Mouse (Mus musculus) MEL (cell line): ENCODE data around the gene Myrf. TPM values are rescaled to one million over a fixed set of nuclear protein-coding genes. Genes with fewer than 3 reads are reported as not detected.

Experiments
- DNase-seq: peaks from one replicate; pipeline ENCODE4 v3.0.0; 2011; ENCODE audit warnings: low read depth, low spot score
- H3K27ac ChIP-seq: 2 replicates; pipeline ENCODE4 v1.5.1; 2012; ENCODE audit warnings: low read depth, mild to moderate bottlenecking, control low read depth, low read length, moderate library complexity; ENCODE audit not compliant: control insufficient read depth
- H3K27me3 ChIP-seq, 2 experiments: fragments of 150-350 bp in 1 of 2; sonication (generic) in 1 of 2; 2 replicates each; pipeline ENCODE4 v1.6.1; 2012; ENCODE audit warnings: low read length in 2 of 2, mild to moderate bottlenecking in 2 of 2, improper control_type of control experiment in 1 of 2, moderate library complexity in 1 of 2; ENCODE audit not compliant: insufficient read depth in 2 of 2, control insufficient read depth in 1 of 2
- H3K36me3 ChIP-seq, 2 experiments: 2 replicates each; pipeline ENCODE4 v1.6.1; 2012 to 2014; ENCODE audit warnings: low read length in 2 of 2, improper control_type of control experiment in 1 of 2, inconsistent platforms in 1 of 2, mild to moderate bottlenecking in 1 of 2; ENCODE audit not compliant: insufficient read depth in 2 of 2, control insufficient read depth in 1 of 2
- H3K4me1 ChIP-seq, 2 experiments: fragments of 150-350 bp in 1 of 2; sonication (generic) in 1 of 2; 2 replicates each; pipeline ENCODE4 v1.6.1; 2012; ENCODE audit warnings: low read length in 2 of 2, improper control_type of control experiment in 1 of 2, mild to moderate bottlenecking in 1 of 2; ENCODE audit not compliant: insufficient read depth in 2 of 2, control insufficient read depth in 1 of 2
- H3K4me3 ChIP-seq, 2 experiments: fragments of 150-350 bp in 1 of 2; sonication (generic) in 1 of 2; 2 replicates each; pipeline ENCODE4 v1.5.1; 2012; ENCODE audit warnings: low read depth in 2 of 2, low read length in 2 of 2, mild to moderate bottlenecking in 2 of 2, moderate library complexity in 2 of 2, control low read depth in 1 of 2, improper control_type of control experiment in 1 of 2; ENCODE audit not compliant: control insufficient read depth in 1 of 2, insufficient read depth in 1 of 2
- H3K79me2 ChIP-seq: 2 replicates; pipeline ENCODE4 v1.6.1; 2012; ENCODE audit warnings: mild to moderate bottlenecking, low read length, moderate library complexity; ENCODE audit not compliant: control insufficient read depth, poor library complexity, insufficient read depth
- H3K9ac ChIP-seq: 2 replicates; pipeline ENCODE4 v1.6.1; 2012; ENCODE audit warnings: low read depth, mild to moderate bottlenecking, control low read depth, low read length, moderate library complexity; ENCODE audit not compliant: control insufficient read depth, poor library complexity, severe bottlenecking
- H3K9me3 ChIP-seq: fragments of 150-350 bp; sonication (generic); replicated peaks from 2 replicates; pipeline ENCODE4 v1.6.1; 2012; ENCODE audit warnings: mild to moderate bottlenecking, low read length, improper control_type of control experiment, moderate library complexity; ENCODE audit not compliant: insufficient read depth
- BHLHE40 ChIP-seq: IDR thresholded peaks from 2 replicates; pipeline ENCODE4 v1.6.1; 2012; ENCODE audit warnings: low read depth, mild to moderate bottlenecking, inconsistent platforms, low read length, improper control_type of control experiment, borderline replicate concordance
- CHD1 ChIP-seq: IDR thresholded peaks from 2 replicates; pipeline ENCODE4 v1.6.1; 2012; ENCODE audit warnings: low read depth, mild to moderate bottlenecking, inconsistent platforms, low read length, improper control_type of control experiment
- CTCF ChIP-seq, 3 experiments: IDR thresholded peaks in 2 of 3; conservative IDR thresholded peaks in 1 of 3; 2 replicates each; pipeline ENCODE4 v1.5.1; 2011 to 2012; ENCODE audit warnings: low read length in 3 of 3, low read depth in 2 of 3, mild to moderate bottlenecking in 2 of 3, improper control_type of control experiment in 1 of 3, inconsistent platforms in 1 of 3, mixed read lengths in 1 of 3, moderate library complexity in 1 of 3; ENCODE audit not compliant: control insufficient read depth in 1 of 3, insufficient read depth in 1 of 3, poor library complexity in 1 of 3, severe bottlenecking in 1 of 3
- E2F4 ChIP-seq: IDR thresholded peaks from 2 replicates; pipeline ENCODE4 v1.6.1; 2011; ENCODE audit warnings: low read depth, low read length, improper control_type of control experiment, borderline replicate concordance
- ELF1 ChIP-seq: IDR thresholded peaks from 2 replicates; pipeline ENCODE4 v1.6.1; 2014; ENCODE audit warnings: low read depth, mild to moderate bottlenecking, inconsistent platforms, low read length, improper control_type of control experiment, moderate library complexity
- EP300 ChIP-seq, 2 experiments: IDR thresholded peaks; 2 replicates each; pipeline ENCODE4 v1.6.1; 2011; ENCODE audit warnings: improper control_type of control experiment in 2 of 2, low read length in 2 of 2, low read depth in 1 of 2, mild to moderate bottlenecking in 1 of 2
- ETS1 ChIP-seq: IDR thresholded peaks from 2 replicates; pipeline ENCODE4 v1.6.1; 2012; ENCODE audit warnings: low read depth, mild to moderate bottlenecking, inconsistent platforms, low read length, improper control_type of control experiment, moderate library complexity
- GABPA ChIP-seq: IDR thresholded peaks from 2 replicates; pipeline ENCODE4 v1.6.1; 2012; ENCODE audit warnings: low read depth, mild to moderate bottlenecking, inconsistent platforms, low read length, improper control_type of control experiment, moderate library complexity
- HCFC1 ChIP-seq: IDR thresholded peaks from 2 replicates; pipeline ENCODE4 v1.6.1; 2012; ENCODE audit warnings: low read depth, mild to moderate bottlenecking, inconsistent platforms, low read length, improper control_type of control experiment, moderate library complexity
- JUND ChIP-seq: IDR thresholded peaks from 2 replicates; pipeline ENCODE4 v1.6.1; 2011; ENCODE audit warnings: low read depth, mild to moderate bottlenecking, improper control_type of control experiment, low read length
- MAX ChIP-seq: IDR thresholded peaks from 2 replicates; pipeline ENCODE4 v1.6.1; 2011; ENCODE audit warnings: low read length, improper control_type of control experiment
- MAZ ChIP-seq: IDR thresholded peaks from 2 replicates; pipeline ENCODE4 v1.6.1; 2012; ENCODE audit warnings: low read depth, mild to moderate bottlenecking, inconsistent platforms, low read length, improper control_type of control experiment
- MEF2A ChIP-seq: IDR thresholded peaks from 2 replicates; pipeline ENCODE4 v1.6.1; 2014; ENCODE audit warnings: low read depth, mild to moderate bottlenecking, inconsistent platforms, low read length, improper control_type of control experiment; ENCODE audit not compliant: poor library complexity, insufficient replicate concordance, severe bottlenecking; ENCODE audit errors: extremely low read depth
- MXI1 ChIP-seq: IDR thresholded peaks from 2 replicates; pipeline ENCODE4 v1.6.1; 2011; ENCODE audit warnings: mild to moderate bottlenecking, low read depth, low read length, improper control_type of control experiment
- MYB ChIP-seq: IDR thresholded peaks from 2 replicates; pipeline ENCODE4 v1.6.1; 2011; ENCODE audit warnings: mild to moderate bottlenecking, low read depth, low read length, improper control_type of control experiment
- MYC ChIP-seq: IDR thresholded peaks from 2 replicates; pipeline ENCODE4 v1.6.1; 2011; ENCODE audit warnings: low read depth, mild to moderate bottlenecking, low read length, improper control_type of control experiment, moderate library complexity
- NELFE ChIP-seq: IDR thresholded peaks from 2 replicates; pipeline ENCODE4 v1.6.1; 2011; ENCODE audit warnings: low read depth, low read length, improper control_type of control experiment
- NRF1 ChIP-seq: IDR thresholded peaks from 2 replicates; pipeline ENCODE4 v1.6.1; 2014; ENCODE audit warnings: low read depth, mild to moderate bottlenecking, inconsistent platforms, low read length, improper control_type of control experiment, moderate library complexity; ENCODE audit not compliant: poor library complexity, insufficient read depth, severe bottlenecking
- POLR2A ChIP-seq, 2 experiments: IDR thresholded peaks; 2 replicates each; pipeline ENCODE4 v1.6.1; 2011 to 2012; ENCODE audit warnings: low read length in 2 of 2, mild to moderate bottlenecking in 2 of 2, control low read depth in 1 of 2, improper control_type of control experiment in 1 of 2, low read depth in 1 of 2, moderate library complexity in 1 of 2; ENCODE audit not compliant: control insufficient read depth in 1 of 2, insufficient read depth in 1 of 2, poor library complexity in 1 of 2
- RAD21 ChIP-seq: IDR thresholded peaks from 2 replicates; pipeline ENCODE4 v1.6.1; 2011; ENCODE audit warnings: mild to moderate bottlenecking, low read depth, low read length, improper control_type of control experiment
- SIN3A ChIP-seq: IDR thresholded peaks from 2 replicates; pipeline ENCODE4 v1.6.1; 2012; ENCODE audit warnings: low read length, improper control_type of control experiment, inconsistent platforms
- SMC3 ChIP-seq: IDR thresholded peaks from 2 replicates; pipeline ENCODE4 v1.6.1; 2011; ENCODE audit warnings: low read depth, low read length, improper control_type of control experiment
- TAL1 ChIP-seq: IDR thresholded peaks from 2 replicates; pipeline ENCODE4 v1.6.1; 2012; ENCODE audit warnings: mild to moderate bottlenecking, inconsistent platforms, low read length, moderate library complexity, mixed read lengths
- TBP ChIP-seq: IDR thresholded peaks from 2 replicates; pipeline ENCODE4 v1.8.0; 2011; ENCODE audit warnings: low read depth, low read length, improper control_type of control experiment
- USF1 ChIP-seq: IDR thresholded peaks from 2 replicates; pipeline ENCODE4 v1.6.1; 2014; ENCODE audit warnings: low read depth, mild to moderate bottlenecking, inconsistent platforms, low read length, improper control_type of control experiment, moderate library complexity
- USF2 ChIP-seq, 2 experiments: IDR thresholded peaks; 2 replicates each; pipeline ENCODE4 v1.6.1; 2011 to 2012; ENCODE audit warnings: improper control_type of control experiment in 2 of 2, low read length in 2 of 2, borderline replicate concordance in 1 of 2, inconsistent platforms in 1 of 2, low read depth in 1 of 2, mild to moderate bottlenecking in 1 of 2; ENCODE audit not compliant: insufficient read depth in 1 of 2
- ZKSCAN1 ChIP-seq: IDR thresholded peaks from 2 replicates; pipeline ENCODE4 v1.6.1; 2012; ENCODE audit warnings: low read depth, mild to moderate bottlenecking, inconsistent platforms, low read length, improper control_type of control experiment, moderate library complexity
- ZMIZ1 ChIP-seq: IDR thresholded peaks from 2 replicates; pipeline ENCODE4 v1.6.1; 2012; ENCODE audit warnings: low read depth, mild to moderate bottlenecking, inconsistent platforms, low read length, improper control_type of control experiment, moderate library complexity
- ZNF384 ChIP-seq: IDR thresholded peaks from 2 replicates; pipeline ENCODE4 v1.6.1; 2012; ENCODE audit warnings: low read depth, mild to moderate bottlenecking, inconsistent platforms, low read length, improper control_type of control experiment
- polyA plus RNA-seq, 2 experiments: library from polyadenylated mRNA; stranded (reverse) in 1 of 2; unstranded in 1 of 2; fragments of >175 nt in 1 of 2; fragments of >200 nt in 1 of 2; gene quantifications; 2 replicates each; pipeline versions ENCODE4 v1.2.1 to v1.2.4; 2012; ENCODE audit warnings: low replicate concordance in 2 of 2, low read depth in 1 of 2; ENCODE audit not compliant: insufficient read length in 2 of 2, insufficient read depth in 1 of 2, missing spikeins in 1 of 2
- total RNA-seq: library from RNA; depleted of rRNA; stranded (reverse); fragments of 300-350 nt; gene quantifications from 2 replicates; pipeline ENCODE4 v1.2.3, GENCODE M21; 2012

Gene Myrf
- total and polyA plus RNA-seq, 3 experiments: 0.23 to 2.7 TPM; not detected in 1

GRCm38 (mm10) chr19:10182142-10182541, 58.4 kb downstream of the Myrf start:
- TF ChIP-seq USF1 (peak; percentile 96), JUND (no peak), ZNF384 (no peak), NELFE (peak; percentile 48), MYC (peak; percentile 62; the same call in 1 of the 2 replicates), MAZ (no peak), BHLHE40 (peak; percentile 78; the same call in 1 of the 2 replicates), ZKSCAN1 (no peak), NRF1 (no peak), MXI1 (no peak; the same call in 1 of the 2 replicates), E2F4 (no peak), USF2 (IDR thresholded peaks at IDR 0.05; ENCODE audit: borderline replicate concordance in 1 of 2, insufficient read depth in 1 of 2, low read depth in 1 of 2, low read length in 2 of 2) (peak; percentile 62 to 82), MEF2A (no peak), GABPA (no peak), ETS1 (0 out of 2 replicates have a peak, but pooled peaks have one; percentile 18), SIN3A (peak; percentile 84), CTCF (IDR thresholded peaks at IDR 0.05 in 2 of 3, conservative IDR thresholded peaks at IDR 0.05 in 1 of 3; ENCODE audit: control insufficient read depth in 1 of 3, insufficient read depth in 1 of 3, low read depth in 2 of 3, low read length in 3 of 3, poor library complexity in 1 of 3, severe bottlenecking in 1 of 3) (no peak), POLR2A (IDR thresholded peaks at IDR 0.05; ENCODE audit: control insufficient read depth in 1 of 2, insufficient read depth in 1 of 2, low read depth in 1 of 2, low read length in 2 of 2, poor library complexity in 1 of 2) (peak in 1 of 2 experiments; percentile 50; a peak in 2 of 4 replicates), EP300 (IDR thresholded peaks at IDR 0.05; ENCODE audit: low read depth in 1 of 2, low read length in 2 of 2) (no peak), RAD21 (no peak), SMC3 (no peak), CHD1 (no peak), TBP (peak; percentile 55; the same call in 1 of the 2 replicates), ELF1 (no peak), MAX (peak; percentile 89), ZMIZ1 (0 out of 2 replicates have a peak, but pooled peaks have one; percentile 33), TAL1 (no peak), MYB (0 out of 2 replicates have a peak, but pooled peaks have one; percentile 12), HCFC1 (0 out of 2 replicates have a peak, but pooled peaks have one; percentile 7)
- Histone ChIP-seq H3K79me2 (peaks cover 16% of the 10 kb centered on the region), H3K9ac (peak overlapping the region; percentile 74), H3K4me3 (peak overlapping the region; percentile 50 to 65), H3K36me3 (peaks cover 0 to 8% of the 10 kb centered on the region in 2 experiments; a peak in 2 of 4 replicates), H3K27me3 (no peaks in the 10 kb centered on the region), H3K9me3 (no peaks in the 10 kb centered on the region), H3K4me1 (peaks cover 0 to 10% of the 10 kb centered on the region in 2 experiments; a peak in 2 of 4 replicates), H3K27ac (peak overlapping the region; percentile 67)
- peak; percentile 89 for DNase-seq
